16 mouse cellular contexts compared by ENCODE assay signal in the genomic region with DNA sequence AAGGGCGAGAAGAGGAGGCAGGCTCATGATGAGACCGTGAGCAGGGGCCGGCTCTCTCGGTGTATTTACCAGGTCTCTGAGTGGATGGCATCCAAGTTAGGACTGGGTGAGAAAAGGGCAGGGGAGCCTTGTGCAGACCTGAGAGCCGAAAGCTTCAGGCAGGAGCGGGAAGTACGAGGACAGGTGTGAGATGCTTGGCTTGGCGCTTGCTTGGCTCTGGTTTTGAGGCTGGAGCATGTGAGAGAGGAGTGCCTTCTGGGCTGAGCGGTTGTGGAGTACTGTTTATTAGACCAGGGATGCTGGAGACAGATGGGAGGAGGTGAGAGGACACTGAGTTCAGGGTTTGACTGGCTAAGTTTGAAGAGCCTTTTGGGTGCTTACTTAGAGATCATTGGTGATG. TPM values are rescaled to one million over a fixed set of nuclear protein-coding genes. Genes with fewer than 3 reads are reported as not detected.
A peak's percentile ranks its signal among the peaks of the same experiment; 100 is the strongest.
DNase-seq lines count a peak whose midpoint lies in the region; ATAC-seq lines count a peak whose summit lies in the region.
"Had no signal": no experiment of that assay in that cellular context is flagged by ENCODE, and none has a peak within 500 bp of the region (broad histone marks: within the 10 kb centered on the region; RNA-seq: fewer than 3 reads in every experiment).

No protein-coding gene starts in this region.

- H3K9ac ChIP-seq in hindbrain, embryonic 15.5 days: no peak overlapping the region
- no peak overlapping the region for H3K9ac ChIP-seq in hindbrain, embryonic 14.5 days
- H3K9ac ChIP-seq in forebrain, embryonic 14.5 days (ENCODE audit: low read length): no peak overlapping the region
- H3K9ac ChIP-seq in intestine, embryonic 15.5 days: no peak overlapping the region
- H3K9ac ChIP-seq: heart, embryonic 15.5 days; liver, embryonic 15.5 days; neural tube, embryonic 13.5 days had no signal

- no peak overlapping the region for H3K4me2 ChIP-seq in hindbrain, embryonic 15.5 days
- H3K4me2 ChIP-seq in hindbrain, embryonic 14.5 days (replicated peaks): no peak overlapping the region
- H3K4me2 ChIP-seq in forebrain, embryonic 14.5 days (ENCODE audit: low read length): 0 out of 2 replicates have a peak overlapping the region, but pooled peaks have one; percentile 5
- H3K4me2 ChIP-seq in intestine, embryonic 15.5 days (replicated peaks): no peak overlapping the region
- H3K4me2 ChIP-seq: heart, embryonic 15.5 days; liver, embryonic 15.5 days; neural tube, embryonic 13.5 days had no signal

- peaks cover 15% of the 10 kb centered on the region for H3K4me1 ChIP-seq in hindbrain, embryonic 15.5 days (replicated peaks)
- peaks cover 10% of the 10 kb centered on the region for H3K4me1 ChIP-seq in hindbrain, embryonic 14.5 days (replicated peaks; ENCODE audit: control insufficient read depth, insufficient read depth, low read length)
- H3K4me1 ChIP-seq in forebrain, embryonic 14.5 days (ENCODE audit: control insufficient read depth, insufficient read depth, low read length): peaks cover 7% of the 10 kb centered on the region; the same call in 1 of the 2 replicates
- H3K4me1 ChIP-seq in intestine, embryonic 15.5 days (replicated peaks): peaks cover 11% of the 10 kb centered on the region

- WGBS in hindbrain, embryonic 15.5 days: 68% methylated on average over 9 of the region's 9 CpGs
- 74% methylated on average over 9 of the region's 9 CpGs for WGBS in hindbrain, embryonic 14.5 days
- WGBS in forebrain, embryonic 14.5 days: 74% methylated on average over 9 of the region's 9 CpGs
- WGBS in intestine, embryonic 15.5 days: 65% methylated on average over 9 of the region's 9 CpGs

- H3K27ac ChIP-seq in hindbrain, embryonic 15.5 days (replicated peaks): 0 out of 2 replicates have a peak overlapping the region, but pooled peaks have one; percentile 11
- H3K27ac ChIP-seq in hindbrain, embryonic 14.5 days: no peak overlapping the region
- no peak overlapping the region; the same call in 1 of the 2 replicates for H3K27ac ChIP-seq in forebrain, embryonic 14.5 days (ENCODE audit: low read depth, low read length)
- H3K27ac ChIP-seq in intestine, embryonic 15.5 days: no peak overlapping the region
- H3K27ac ChIP-seq: heart, embryonic 15.5 days; liver, embryonic 15.5 days; neural tube, embryonic 13.5 days had no signal

- DNase-seq in hindbrain, embryonic 14.5 days (ENCODE audit: low spot score): no peak
- DNase-seq in lung, postnatal 10 days: peak; percentile 10
- no peak for DNase-seq in lung, postnatal 36 days
- peak; percentile 28 to 49 for DNase-seq in cerebellum, adult 18-20 months
- peak; percentile 6 for DNase-seq in forebrain, embryonic 14.5 days (ENCODE audit: low spot score)
- DNase-seq in embryo, embryonic 10 days (ENCODE audit: low spot score): no peak
- DNase-seq: gastrocnemius, postnatal 25 days; right cerebral cortex, adult 18-20 months had no signal

- H3K9me3 ChIP-seq in hindbrain, embryonic 15.5 days: no peaks in the 10 kb centered on the region
- no peaks in the 10 kb centered on the region for H3K9me3 ChIP-seq in hindbrain, embryonic 14.5 days (ENCODE audit: control insufficient read depth, low read length)
- no peaks in the 10 kb centered on the region for H3K9me3 ChIP-seq in forebrain, embryonic 14.5 days (replicated peaks; ENCODE audit: control insufficient read depth, low read length)
- no peaks in the 10 kb centered on the region for H3K9me3 ChIP-seq in intestine, embryonic 15.5 days
- H3K9me3 ChIP-seq: heart, embryonic 15.5 days; liver, embryonic 15.5 days; neural tube, embryonic 13.5 days had no signal

- no peak overlapping the region for H3K4me3 ChIP-seq in hindbrain, embryonic 15.5 days
- H3K4me3 ChIP-seq in hindbrain, embryonic 14.5 days (replicated peaks; ENCODE audit: low read length): no peak overlapping the region
- H3K4me3 ChIP-seq in forebrain, embryonic 14.5 days (ENCODE audit: low read depth, low read length): no peak overlapping the region
- no peak overlapping the region for H3K4me3 ChIP-seq in intestine, embryonic 15.5 days (replicated peaks)
- H3K4me3 ChIP-seq: heart, embryonic 15.5 days; liver, embryonic 15.5 days; neural tube, embryonic 13.5 days had no signal

- H3K27me3 ChIP-seq in hindbrain, embryonic 15.5 days: no peaks in the 10 kb centered on the region
- no peaks in the 10 kb centered on the region for H3K27me3 ChIP-seq in hindbrain, embryonic 14.5 days (ENCODE audit: control insufficient read depth, insufficient read depth, low read length)
- no peaks in the 10 kb centered on the region for H3K27me3 ChIP-seq in forebrain, embryonic 14.5 days (replicated peaks; ENCODE audit: control insufficient read depth, insufficient read depth, low read length)
- H3K27me3 ChIP-seq in intestine, embryonic 15.5 days (replicated peaks): no peaks in the 10 kb centered on the region
- H3K27me3 ChIP-seq: heart, embryonic 15.5 days; liver, embryonic 15.5 days; neural tube, embryonic 13.5 days had no signal

- no peaks in the 10 kb centered on the region for H3K36me3 ChIP-seq in hindbrain, embryonic 15.5 days
- no peaks in the 10 kb centered on the region for H3K36me3 ChIP-seq in hindbrain, embryonic 14.5 days (replicated peaks; ENCODE audit: control insufficient read depth, insufficient read depth)
- no peaks in the 10 kb centered on the region for H3K36me3 ChIP-seq in forebrain, embryonic 14.5 days (ENCODE audit: control insufficient read depth, insufficient read depth, low read length)
- no peaks in the 10 kb centered on the region for H3K36me3 ChIP-seq in intestine, embryonic 15.5 days
- H3K36me3 ChIP-seq: heart, embryonic 15.5 days; liver, embryonic 15.5 days; neural tube, embryonic 13.5 days had no signal

- no peak for ATAC-seq in hindbrain, embryonic 15.5 days (ENCODE audit: low FRiP score, low read depth)
- ATAC-seq in hindbrain, embryonic 14.5 days (ENCODE audit: low FRiP score): no peak
- ATAC-seq in forebrain, embryonic 14.5 days: no peak
- ATAC-seq in intestine, embryonic 15.5 days: no peak

RNA-seq across cellular contexts. Expression of gene 4930595D18Rik, which starts 9.0 kb away (rescaled TPM):
- not detected in 2 replicates for polyA plus RNA-seq in hindbrain, embryonic 15.5 days (2015; fragmentation: Nextera tagmentation; extraction: Ambion mirVana)
- not detected in 2 replicates for polyA plus RNA-seq in hindbrain, embryonic 14.5 days (2014; fragmentation: Nextera tagmentation; extraction: Ambion mirVana)
- polyA plus RNA-seq in forebrain, embryonic 14.5 days (2014; fragmentation: Nextera tagmentation; extraction: Ambion mirVana): not detected in 2 replicates
- not detected in 2 replicates for polyA plus RNA-seq in intestine, embryonic 15.5 days (2015; fragmentation: Nextera tagmentation; extraction: Ambion mirVana)
- polyA plus RNA-seq: heart, embryonic 15.5 days; intestine, embryonic 14.5 days; large intestine, adult 2 months; liver, embryonic 15.5 days; neural tube, embryonic 13.5 days; spleen, adult 2 months had no signal

RNA-seq across cellular contexts. Expression of gene Traf3, which starts 27.2 kb away (rescaled TPM):
- 18.6 and 18.7 TPM in 2 replicates for polyA plus RNA-seq in hindbrain, embryonic 15.5 days (2015; fragmentation: Nextera tagmentation; extraction: Ambion mirVana)
- 20.9 and 22.5 TPM in 2 replicates for polyA plus RNA-seq in hindbrain, embryonic 14.5 days (2014; fragmentation: Nextera tagmentation; extraction: Ambion mirVana)
- 9.8 and 12.1 TPM in 2 replicates for polyA plus RNA-seq in forebrain, embryonic 14.5 days (2014; fragmentation: Nextera tagmentation; extraction: Ambion mirVana)
- 6.9 and 7.8 TPM in 2 replicates for polyA plus RNA-seq in intestine, embryonic 15.5 days (2015; fragmentation: Nextera tagmentation; extraction: Ambion mirVana)

Comparison
In these comparisons a context has a peak if more than half of its experiments do, and no peak if none do; other contexts are left out.
1. DNase-seq: peak in lung, postnatal 10 days (single experiment), cerebellum, adult 18-20 months (2 of 2) and forebrain, embryonic 14.5 days (single experiment); none in hindbrain, embryonic 14.5 days (single experiment), lung, postnatal 36 days (single experiment) and embryo, embryonic 10 days (single experiment).